Mouse (Mus musculus) v-Abl transformed pro-B cells (cell line): ENCODE measurements around the gene Shq1.

Experiments used
- in situ Hi-C, 2 experiments: fragments of 400-800 bp; cut with MboI; formaldehyde crosslinking; loops; one replicate each; pipeline ENCODE4 v1.15.1; 2025; ENCODE audit not compliant: unreplicated experiment in 2 of 2

Gene Shq1

DNA sequence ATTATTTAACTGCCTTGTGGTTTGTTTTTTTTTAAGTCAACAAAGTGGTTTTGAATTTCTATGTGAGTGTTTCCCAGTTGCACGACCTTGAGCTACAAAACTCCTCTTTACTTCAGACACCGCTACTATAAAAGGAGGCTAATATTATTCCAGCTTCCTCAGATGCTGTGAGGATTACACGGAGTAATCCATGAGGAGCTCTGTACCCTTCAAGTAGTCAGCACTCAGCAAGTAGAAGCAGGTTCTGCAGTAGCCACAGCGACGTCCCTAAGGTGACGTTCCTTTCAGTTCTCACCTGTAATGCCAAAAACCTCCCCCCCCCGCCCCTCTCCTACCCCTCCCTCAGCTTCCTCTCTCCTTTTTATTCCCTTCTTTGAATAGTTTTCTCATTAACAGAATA lies 444 bp upstream of the Shq1 start:
- in situ Hi-C loops: loop anchor here (5.0 to 10.0 kb wide), 4 partner anchors 36 to 201 kb away; partner anchors contain the start of gene Ppp4r2 (in 1 of the 2)

DNA sequence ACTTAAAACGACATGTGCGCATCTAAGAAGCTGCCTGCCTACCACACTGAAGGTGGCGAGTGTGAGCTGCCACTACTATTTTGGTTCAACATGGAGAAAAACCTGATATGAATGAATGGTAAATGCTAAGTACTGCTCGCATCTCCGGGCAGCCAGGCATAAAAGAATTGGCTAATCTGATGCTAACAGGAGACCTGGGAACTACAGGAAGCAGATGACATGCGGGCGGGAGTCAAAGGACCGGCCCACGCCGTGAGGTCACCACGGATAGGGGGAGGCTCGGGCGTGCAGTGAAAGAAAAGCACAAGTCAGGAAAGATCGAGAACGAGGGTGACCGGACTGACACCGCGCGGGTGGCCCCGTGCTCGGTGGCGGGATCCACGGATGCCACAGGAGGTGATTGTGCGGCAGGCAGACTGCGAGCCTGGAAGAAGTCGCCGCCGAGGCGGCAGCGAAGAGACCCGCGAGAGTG lies 551 bp downstream of the Shq1 start:
- in situ Hi-C loops: loop anchor here (5.0 to 10.0 kb wide), 4 partner anchors 37 to 202 kb away; partner anchors contain the start of gene Ppp4r2 (in 1 of the 2)

DNA sequence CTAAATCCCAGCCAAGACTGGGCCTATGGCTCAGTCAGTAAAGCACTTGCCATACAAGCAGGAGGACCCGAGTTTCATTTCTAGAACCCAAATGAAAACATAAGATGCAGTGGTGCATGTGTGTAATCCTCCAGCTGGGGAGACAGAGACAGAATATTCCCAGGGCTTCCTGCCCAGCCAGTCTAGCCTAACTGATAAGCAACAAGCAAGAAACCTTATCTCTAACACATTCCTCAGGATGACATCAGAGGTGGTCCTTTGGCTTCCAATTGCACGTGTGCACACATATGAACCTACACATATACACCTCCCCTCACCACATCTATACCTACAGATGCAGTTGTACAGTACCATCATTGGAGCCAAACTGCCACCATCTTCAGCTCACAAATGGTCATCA lies 2.1 kb downstream of the Shq1 start:
- in situ Hi-C loops: no loop called here

DNA sequence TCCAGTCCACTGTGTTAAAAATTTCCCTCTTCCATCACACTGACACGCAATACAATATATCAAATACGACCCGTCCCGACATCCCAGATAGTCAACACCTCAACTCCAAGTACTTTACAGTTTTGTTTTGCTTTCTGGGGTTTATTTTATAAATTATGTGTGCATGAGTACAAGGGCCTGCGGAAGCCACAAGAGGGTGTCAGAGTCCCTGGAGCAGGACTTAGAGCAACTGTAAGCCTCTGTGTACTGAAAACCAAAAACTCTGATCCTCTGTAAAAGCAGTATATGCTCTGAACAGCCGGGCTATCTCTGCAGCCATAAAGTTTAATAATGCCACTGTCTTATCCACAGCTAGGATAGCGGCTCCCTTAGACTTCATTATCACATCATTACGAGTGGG lies 3.3 kb downstream of the Shq1 start:
- in situ Hi-C loops: no loop called here

DNA sequence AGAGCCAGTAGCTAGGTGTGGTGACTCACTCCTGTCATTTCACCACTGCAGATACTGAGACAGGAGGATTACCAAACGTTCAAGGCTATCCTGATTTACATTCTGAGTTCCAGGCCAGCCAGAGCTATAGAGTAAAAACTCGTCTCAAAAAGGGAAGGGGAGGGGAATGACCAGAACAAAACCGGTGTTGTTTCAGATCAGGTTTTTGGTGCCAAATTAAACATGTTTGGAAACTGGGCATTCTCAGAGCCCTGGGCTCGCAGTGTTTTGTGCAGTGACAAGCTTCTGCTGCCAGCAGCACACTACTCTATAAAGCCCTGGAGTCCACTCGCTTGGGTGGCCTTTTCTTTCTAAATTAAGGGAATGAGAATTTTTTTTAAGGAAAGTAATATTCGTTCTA lies 8.7 kb downstream of the Shq1 start:
- in situ Hi-C loops: no loop called here

DNA sequence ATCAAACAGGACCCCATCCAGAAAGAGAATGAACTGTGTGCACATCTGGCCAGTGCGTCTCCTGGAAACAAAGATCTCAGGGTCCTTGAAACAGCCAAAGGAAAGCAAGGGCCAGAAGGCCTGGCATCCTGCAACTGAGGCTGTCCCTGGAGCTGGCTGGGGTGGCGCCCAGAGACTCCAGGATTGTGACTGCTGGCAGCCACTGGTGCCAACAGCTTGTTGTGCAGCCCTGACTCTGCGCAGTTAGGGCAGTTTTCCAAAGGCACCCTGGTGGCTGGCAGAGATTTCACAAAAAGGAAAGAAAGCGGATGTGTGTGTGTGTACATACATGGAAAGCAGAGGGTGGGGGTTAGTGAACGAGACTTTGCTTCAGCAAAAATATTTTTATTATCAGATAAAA lies 10.6 kb downstream of the Shq1 start:
- in situ Hi-C loops: no loop called here

DNA sequence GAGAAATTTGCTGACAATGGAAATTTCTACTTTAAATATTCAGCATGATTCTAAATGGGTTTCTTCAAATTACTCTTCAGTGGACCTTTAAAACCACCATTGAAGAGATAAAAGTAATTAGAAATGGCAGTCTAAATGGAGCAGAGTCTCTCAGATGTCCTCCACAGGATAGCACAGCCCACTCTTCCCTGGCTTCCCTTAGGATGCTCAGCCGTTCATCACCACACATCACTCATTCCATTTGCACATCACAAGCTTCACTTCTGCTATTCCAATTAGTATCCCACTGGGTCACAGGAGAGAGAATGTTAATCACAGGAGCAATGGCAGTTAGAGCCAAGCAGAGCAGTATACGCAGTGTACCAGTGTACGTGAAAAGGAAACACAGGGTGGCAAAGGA lies 18.4 kb downstream of the Shq1 start:
- in situ Hi-C loops: no loop called here

DNA sequence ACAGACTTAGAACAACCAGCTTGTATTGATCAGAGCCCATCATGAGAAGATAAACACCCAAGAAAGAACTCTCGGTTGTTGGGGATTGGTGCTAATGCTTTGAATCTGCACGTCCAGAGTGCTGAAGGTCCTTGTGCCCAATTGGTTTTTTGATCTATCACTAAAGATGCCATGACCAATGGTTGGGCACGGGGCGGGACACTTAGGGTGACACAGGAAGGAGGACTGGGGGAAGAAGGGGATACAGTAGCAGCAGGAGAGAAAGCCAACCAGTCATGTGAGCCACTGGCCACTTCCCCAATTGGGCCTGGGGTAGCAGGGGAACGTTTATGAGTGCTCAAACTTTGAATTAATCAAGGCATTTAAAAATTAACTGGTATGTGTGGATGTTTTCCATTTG lies 23.8 kb downstream of the Shq1 start:
- in situ Hi-C loops: no loop called here

DNA sequence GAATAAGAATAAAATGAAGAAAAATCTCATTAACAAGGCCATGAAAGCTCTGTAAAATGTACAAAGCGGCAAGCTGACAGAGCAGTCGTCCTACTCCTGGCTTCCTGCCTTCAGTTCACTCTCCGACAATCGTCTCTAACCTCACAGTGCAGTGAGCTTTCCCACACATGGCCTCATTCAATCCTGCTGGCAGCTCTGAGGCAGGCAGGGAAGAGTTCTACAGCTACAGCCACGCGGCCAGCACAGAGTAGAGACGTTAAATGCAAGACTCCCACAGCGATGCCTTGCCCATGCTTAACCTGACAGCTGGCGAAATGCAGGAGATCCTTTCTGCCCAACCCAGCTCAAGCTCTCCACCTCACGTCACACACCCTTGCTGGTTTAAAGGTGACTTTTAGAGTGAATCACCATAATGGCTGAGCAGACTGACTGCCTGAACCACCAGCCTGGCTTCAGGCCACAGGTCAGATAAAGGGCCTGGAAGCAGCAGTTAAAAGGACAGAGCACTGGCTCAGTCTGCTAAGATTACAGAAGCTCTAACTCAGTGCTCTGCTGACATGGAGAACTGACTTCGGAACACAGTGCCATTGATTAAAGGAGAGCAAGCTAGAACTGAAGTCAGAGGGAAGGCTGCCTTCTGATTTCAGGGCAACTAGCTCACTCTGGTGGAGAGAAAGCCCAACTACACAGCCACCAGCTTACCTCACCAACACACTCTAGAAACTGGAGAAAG lies 25.3 kb downstream of the Shq1 start:
- in situ Hi-C loops: no loop called here

DNA sequence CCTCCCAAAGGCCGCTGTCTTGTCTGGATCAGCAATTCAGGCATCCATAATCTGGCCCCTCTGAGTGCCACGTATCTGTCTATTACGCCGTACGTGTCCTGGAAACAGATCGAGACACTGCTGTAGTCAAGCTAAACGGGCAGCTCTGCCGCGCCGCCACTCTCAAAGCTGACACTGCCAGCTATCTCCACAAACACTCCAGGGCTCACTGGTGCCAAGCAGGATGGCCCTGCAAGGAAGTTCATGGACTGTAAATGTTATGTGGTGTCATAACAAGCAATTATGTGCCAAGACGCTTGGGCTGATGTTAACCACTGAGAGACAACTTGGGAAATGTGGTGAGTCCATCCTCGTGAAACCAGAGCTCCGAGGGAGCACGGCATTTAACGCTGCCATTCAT lies 26.3 kb downstream of the Shq1 start:
- in situ Hi-C loops: no loop called here

DNA sequence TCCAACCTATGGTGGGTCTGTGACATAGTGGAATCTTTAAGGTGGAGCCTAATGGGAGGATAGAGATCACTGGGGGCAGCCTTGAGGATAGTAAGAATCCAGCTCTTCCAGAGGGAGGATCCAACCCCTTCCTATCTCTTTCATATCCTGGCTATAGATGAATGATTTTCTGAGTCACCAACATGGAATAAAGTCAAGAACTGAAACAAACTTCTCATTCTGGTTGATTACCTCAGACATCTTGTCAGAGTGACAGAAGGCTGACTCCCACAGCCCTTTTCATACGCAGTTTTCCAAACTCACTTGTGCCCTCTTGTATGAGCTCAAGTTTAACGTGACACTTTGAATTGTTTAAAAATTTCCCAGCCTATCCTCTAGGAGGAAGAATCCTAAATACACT lies 28.2 kb downstream of the Shq1 start:
- in situ Hi-C loops: no loop called here

DNA sequence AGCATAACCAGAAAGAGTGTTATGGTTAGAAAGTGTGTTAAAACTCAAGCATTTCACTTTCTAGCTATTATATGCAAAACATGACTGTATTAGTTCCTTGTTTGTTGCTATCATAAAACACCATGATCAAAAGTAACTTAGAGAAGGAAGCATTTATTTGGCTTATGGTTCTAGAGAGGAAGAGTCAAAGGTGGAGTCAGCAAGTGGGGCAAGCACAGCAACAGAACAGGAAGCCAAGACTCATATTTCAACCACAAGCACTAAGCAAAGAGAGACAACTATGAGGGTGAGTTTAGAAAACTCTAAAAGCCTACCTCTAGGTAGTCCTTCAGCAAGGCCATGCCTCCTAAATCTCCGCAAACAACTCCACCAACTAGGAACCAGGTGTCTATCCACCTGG lies 30.4 kb downstream of the Shq1 start:
- in situ Hi-C loops: no loop called here

DNA sequence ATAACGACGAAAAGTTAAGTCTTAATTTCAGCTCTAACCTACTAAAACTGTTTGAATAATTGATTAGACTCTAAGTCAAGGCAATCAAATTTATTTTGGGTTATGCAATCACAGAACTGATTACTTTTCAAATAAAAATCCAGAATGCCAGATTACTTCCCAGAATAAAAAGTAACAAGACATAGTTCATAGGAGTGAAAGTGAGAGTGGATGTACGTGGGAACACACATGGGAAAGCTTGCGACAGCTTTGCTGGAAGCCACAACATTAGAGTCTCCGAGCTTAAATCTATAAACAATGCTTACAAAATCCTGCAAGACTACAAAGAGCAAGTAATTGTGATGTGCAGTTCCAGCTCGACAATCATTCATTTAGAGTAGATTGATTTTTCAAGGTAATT lies 41.9 kb downstream of the Shq1 start:
- in situ Hi-C loops: no loop called here

DNA sequence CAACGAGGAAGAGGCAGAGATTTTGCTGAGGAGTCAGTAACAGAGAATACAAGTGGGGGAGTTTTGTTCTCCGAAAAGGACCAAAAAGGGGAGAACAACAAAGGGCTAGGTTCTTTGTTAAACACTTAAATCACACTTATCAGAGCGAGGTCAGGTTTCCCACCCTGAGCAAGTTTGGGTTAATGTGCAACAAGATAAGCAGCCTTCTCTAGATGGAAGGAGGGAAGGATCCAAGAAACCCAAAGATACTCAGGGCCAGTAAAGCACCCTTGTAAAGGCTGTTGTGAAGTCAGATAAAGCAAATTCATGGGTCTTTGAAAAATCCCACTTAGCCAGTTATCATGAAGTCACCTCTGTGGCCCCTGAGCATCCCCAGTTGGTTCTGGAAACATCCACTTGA lies 42.7 kb downstream of the Shq1 start:
- in situ Hi-C loops: no loop called here

DNA sequence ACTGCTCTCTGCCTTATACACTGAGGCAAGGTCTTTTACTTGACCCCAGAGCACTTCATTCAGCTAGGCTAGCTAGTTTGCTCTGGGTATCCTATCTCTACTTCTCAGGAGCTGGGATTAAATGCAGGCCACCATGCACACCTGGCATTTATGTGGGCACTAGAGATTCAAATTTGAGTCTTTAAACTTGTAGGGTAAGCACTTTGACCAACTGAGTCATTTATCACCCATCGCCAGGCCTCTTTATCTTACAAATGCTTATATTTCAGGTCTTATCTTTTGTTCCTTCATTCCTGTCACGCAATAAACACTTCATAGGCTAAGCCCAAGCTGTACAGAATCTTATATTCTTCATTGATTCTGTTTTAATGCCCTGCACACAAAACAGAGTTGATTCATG lies 47.0 kb downstream of the Shq1 start:
- in situ Hi-C loops: no loop called here

DNA sequence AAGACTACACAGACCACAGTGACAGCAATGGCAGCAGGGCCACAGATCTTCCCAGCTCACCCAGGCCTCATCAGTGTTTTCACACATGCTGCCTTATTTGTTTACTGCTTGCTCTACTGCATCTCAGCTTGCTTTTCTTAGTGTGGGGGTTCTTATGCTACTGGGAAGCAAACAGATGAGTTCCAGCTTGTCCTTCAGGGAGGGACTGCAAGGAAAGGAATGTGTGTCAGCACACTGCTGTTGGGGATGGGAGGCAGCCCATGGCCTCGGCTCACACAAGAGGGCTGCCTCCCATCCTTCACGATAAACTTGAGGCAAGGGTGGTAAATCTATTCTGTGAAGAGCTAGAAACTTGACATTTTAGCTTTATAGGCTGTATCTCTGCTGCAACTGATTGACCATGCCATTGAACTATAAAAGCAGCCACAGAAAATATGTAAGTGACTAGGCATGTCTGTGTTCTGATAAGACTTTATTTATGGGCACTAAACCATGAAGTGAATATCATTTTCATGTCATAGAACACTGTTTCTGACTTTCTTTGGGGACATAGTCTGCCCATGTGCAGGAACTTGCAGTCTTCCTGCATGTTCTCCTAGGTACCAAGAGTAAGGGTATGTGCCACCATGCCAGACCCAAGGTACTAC lies 48.0 kb downstream of the Shq1 start:
- in situ Hi-C loops: no loop called here

DNA sequence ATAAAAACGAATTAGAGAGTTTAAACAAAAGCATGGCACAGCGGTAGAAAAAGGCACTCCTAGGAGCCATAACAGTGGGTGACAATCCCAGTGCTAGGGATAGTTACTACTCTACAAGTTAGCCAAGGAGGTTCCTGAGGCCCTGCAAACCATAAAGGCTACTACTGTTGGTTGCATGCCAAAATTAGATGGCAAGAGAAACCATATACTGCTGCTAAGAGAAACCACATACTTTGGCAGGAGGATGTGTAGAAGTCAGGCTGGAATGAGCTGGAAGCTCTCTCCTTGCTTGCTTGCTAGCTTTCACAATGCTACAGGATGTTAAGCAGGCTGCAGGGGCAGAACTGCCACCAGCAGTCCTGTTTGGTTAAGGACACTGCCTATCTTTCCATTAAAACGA lies 50.5 kb downstream of the Shq1 start:
- in situ Hi-C loops: no loop called here

DNA sequence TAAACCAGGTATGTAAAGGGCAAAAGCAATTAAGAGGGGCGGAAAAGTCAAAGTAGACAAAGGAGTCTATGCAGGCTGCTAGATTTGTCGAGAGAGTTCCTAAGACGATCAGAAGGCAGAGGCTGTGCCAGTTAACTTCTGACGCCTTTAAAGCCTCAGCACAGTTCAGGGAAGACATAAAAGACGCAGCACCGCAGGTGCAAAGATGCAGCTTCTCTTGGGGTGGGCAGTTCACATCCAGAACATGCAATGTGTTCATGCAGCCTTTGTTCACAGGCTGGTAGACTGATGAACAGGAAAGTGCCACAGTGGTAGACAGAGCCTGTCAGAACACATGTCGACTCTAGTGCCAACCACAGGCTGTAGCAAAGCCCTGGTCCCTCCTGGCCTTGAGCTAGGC lies 51.6 kb downstream of the Shq1 start:
- in situ Hi-C loops: no loop called here

DNA sequence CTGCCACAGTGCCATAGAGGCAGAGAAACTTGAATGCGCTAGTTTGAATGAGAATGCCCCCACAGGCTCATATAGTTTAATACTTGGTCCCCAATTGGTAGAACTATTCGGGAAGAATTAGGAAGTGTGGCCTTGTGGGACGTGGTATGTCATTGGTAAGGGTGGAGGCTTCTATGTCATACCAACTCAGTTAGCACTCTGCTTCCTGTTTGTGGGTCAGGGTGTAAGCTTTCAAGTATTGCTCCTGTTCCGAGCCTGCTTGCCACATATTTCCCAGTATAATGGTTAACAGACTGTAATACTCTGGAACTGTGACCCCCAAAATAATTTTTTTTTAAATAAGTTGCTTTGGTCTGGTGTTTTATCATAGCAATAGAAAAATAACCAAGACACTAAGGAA lies 54.8 kb downstream of the Shq1 start:
- in situ Hi-C loops: no loop called here

DNA sequence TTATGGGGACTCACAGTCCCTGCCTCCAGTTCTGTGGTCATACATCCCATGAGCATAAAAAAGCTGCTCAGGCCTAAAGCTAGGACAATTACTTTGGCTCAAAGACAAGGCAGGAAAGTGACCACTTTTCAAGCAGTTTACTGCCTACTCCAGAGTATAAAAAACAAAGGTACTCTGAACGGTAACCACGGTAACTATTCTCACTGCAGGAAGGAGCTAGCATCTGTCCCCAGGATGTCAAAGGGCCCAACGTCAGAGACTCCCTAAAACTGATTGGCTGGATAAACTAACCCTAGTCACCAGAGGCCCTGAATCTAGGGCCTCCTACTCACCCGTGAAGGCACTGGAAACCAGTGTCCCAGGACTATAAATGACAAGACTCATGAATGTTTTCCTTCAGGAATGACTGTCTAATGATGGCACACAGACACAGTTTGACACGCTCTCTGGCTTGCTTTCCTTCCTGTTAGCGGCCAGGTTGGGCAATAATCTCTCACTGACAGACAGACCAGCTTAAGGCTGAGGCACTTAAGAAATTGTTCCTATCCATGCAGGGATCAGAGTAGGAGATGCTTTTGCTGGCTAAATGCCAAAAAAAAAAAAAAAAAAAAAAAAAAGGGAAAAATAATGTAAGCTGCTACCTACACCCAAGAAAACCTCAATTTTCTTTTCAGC lies 57.2 kb downstream of the Shq1 start:
- in situ Hi-C loops: loop anchor here (5.0 kb wide), 2 partner anchors 259 to 264 kb away; no protein-coding TSS in a partner anchor

DNA sequence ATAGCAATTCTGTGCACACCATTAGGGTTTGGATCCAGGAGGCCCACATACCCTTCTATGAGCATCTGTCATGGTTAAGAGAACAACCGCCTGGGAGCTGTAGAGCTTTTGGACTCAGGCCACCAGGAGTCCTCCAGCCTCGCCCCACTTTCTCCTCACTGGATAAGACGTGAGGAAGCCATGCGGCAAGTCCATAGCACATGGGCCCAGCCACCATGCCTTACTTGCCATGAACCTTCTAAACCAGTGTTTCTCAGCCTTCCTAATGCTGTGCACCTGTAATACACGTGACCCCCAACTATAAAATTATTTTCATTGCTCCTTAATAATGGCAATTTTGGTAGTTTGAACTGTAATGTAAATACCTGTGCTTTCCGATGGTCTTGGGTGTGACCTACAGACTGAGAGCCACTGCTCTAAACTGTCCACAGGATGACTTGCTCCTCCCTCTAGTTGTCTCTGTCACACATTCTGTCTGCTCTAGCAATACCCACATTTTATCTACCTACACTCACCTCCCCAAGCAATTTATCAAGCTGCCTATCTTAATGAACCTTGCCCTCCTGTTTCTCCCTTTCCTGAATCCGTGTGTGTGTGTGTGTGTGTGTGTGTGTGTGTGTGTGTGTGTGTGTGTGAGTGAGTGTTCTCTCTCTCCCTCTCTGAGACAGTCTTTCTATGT lies 59.9 kb downstream of the Shq1 start:
- in situ Hi-C loops: loop anchor here (5.0 kb wide), 2 partner anchors 261 to 266 kb away; no protein-coding TSS in a partner anchor
